Mouse (Mus musculus): ENCODE results near the gene Nrip2.
"Not testable (repeated sequence)": the region's sequence is repeated elsewhere in the genome, so short reads cannot be mapped to it uniquely, and the experiment has no call there.

Nrip2 gene

GRCm38 (mm10) chr6:128398996-128399395, at the start of gene Nrip2:
Gene Nrip2, plus strand, starts transcription at chr6:128399296.
- no peak for DNase-seq

DNA sequence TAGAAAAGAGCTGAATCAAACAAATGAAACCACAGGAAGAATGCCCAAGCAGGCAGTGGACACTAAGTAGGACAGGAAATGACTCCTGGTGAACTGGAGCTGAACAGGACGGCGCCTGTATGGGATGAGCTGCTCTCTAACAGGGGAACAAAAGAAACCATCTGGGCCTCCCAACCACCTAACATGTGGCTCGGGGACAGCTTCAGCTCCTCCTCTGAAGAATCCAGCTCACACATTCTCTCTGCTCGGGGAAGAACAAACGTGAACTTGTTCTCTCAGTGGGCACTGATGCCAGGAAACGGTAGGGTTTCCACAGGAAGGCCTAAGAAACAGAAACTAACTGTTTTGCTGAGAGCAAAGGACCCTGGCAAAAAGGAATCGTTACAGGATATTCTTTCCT, 49.4 kb upstream of the Nrip2 start:
- no peak for DNase-seq

DNA sequence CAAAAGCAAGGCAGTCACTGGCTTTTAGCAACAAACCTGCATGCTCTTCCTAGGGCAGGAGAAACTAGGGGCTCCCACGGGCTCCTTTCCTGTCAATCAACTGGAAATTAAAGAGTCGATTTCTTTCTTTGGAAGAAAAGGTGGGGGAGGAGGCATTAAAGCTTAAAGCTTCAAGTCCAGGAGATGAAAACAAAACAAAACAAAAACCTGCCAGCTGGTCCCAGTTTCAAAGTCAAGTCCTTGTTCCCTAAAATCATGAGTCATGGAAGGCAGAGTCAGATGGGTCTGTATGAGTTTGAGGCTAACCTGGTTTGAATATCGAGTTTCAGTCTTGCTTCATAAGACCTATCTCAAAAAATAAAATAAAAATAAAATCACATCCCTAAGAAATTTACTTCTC, 45.0 kb upstream of the Nrip2 start:
- DNase-seq = no peak

DNA sequence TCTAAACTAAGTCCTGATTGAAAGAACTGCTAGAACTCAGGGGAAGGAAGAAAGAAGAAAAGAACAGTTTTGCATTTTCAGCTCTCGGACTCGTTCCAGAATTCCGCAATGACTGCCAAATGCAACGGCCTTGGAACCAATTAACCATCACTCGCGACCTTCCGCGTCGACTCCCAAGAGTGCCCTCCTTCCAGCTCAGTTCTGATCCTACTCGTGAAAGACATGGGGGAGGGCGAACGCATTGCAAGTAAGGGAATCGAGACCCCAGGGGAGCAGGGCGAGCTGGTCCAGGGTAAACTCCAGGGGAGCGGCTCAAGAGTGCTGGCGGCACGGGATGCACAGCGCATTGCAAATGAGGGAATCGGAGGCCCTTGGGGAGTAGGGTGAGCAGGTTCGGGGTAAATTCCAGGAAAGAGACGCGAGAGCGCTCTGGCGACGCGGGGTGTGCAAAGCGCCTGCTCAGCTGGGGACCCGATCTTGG, 43.9 kb upstream of the Nrip2 start:
- DNase-seq = peak in 1 of 2 experiments; percentile 12

- DNase-seq = peak; percentile 87 to 90
Measured at GRCm38 (mm10) chr6:128355726-128356416, 43.2 kb upstream of the Nrip2 start, which contains the start of gene Tulp3. Gene Tulp3, minus strand, starts transcription at chr6:128355851.

GRCm38 (mm10) chr6:128358999-128359398, 40.1 kb upstream of the Nrip2 start:
- peak; percentile 67 to 76 for DNase-seq

GRCm38 (mm10) chr6:128361901-128362300, 37.2 kb upstream of the Nrip2 start:
- no peak for DNase-seq

DNA sequence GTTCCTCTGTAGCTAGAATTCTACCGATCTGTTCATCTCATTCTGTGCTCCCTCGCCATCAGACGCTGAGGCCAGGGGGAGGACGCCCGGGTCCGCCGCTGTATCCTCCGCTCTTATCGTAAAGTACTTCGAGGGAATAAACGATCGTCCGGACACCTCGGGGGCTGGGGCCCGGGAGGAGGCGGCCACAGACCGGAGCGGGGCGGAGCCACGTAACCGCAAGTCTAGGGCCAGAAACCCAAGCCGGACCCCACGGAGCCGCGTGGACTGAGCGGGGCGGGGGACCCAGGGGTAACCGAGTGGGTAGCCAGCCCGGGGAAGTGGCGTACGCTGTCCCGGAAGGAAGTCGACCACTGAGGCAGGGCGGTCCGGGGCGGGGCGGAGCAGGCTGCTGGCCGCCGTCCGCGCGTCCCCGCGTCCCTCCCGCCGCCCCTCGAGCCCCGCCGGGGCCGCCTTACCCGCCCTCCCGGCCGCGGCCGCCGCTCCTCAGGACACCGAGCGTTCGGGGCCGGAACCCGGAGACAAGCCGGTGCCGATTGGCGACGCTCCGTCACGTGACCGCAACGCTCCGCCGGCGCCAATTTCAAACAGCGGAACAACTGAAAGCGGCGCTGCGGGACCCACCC, 36.6 kb upstream of the Nrip2 start, which contains the start of the genes Rhno1 and Foxm1:
Rhno1 (minus strand) TSS at position 531 of the 626 bp plus-strand sequence.
Foxm1 (plus strand) TSS at position 587 of the 626 bp plus-strand sequence.
- peak; percentile 86 to 87 for DNase-seq

DNA sequence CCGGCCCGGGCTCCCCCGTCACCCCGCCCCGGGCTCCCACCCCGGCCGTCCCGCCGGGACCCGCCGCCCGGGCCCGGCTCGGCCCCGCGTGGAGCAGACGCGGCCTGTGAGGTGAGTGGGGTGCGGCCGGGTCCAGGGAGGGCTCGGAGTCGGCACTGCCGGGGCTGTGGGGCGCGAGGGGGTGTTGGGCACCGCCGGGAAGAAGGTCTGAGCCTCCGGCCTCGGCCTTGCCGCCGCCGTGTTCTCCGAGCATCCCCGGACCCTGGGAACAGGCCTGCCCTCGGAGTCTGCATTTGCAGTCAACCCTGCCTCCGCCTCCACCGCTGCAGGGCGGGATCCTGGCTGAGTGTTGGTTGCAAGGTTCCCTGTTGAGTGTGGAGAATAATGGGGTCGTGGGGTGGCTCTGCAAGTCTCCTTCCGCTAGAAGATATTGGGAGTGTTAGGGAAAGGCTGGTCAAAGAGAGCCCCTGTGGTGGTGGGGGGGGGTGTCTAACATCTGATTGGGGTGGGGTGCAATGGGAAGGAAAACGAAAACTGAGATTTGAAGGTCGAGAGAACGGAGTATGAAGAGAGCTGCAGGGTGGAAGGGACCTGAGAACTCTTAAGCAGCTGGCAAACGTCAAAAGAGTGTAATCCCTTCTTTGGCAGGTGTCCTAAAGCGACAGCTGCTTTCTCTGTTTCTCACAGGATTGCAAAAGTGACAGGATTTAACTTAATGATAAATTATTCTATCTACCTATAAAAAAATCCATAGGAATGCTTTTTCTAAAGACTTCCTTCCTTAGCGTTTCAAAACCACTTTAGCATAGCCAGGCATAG, 35.9 kb upstream of the Nrip2 start:
- no peak for DNase-seq

- no peak for DNase-seq
Measured at GRCm38 (mm10) chr6:128364721-128365120, 34.4 kb upstream of the Nrip2 start.

DNA sequence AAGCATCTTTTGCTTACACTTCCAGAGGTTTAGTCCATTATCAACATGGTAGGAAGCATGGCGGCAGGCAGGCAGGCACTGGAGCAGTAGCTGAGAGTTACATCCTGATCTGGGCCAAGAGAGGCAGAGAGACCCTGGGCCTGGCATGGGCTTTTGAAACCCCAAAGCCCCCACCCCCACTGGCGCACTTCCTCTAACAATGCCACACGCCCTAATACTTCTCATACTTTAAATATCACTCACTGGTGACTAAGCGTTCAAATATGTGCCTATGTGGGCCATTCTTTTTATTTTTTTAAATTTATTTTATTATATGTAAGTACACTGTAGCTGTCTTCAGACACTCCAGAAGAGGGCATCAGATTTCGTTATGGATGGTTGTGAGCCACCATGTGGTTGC, 32.6 kb upstream of the Nrip2 start:
- DNase-seq = no peak

GRCm38 (mm10) chr6:128370040-128370439, 29.1 kb upstream of the Nrip2 start:
- DNase-seq = no peak

- DNase-seq = no peak
Measured at GRCm38 (mm10) chr6:128375192-128375591, 23.9 kb upstream of the Nrip2 start, which contains the start of the genes Tex52 and Gm44596. Gene Tex52, plus strand, starts transcription at chr6:128375456. Gene Gm44596, plus strand, starts transcription at chr6:128375503.

- DNase-seq = no peak
Measured at GRCm38 (mm10) chr6:128376371-128377085, 22.6 kb upstream of the Nrip2 start.

DNA sequence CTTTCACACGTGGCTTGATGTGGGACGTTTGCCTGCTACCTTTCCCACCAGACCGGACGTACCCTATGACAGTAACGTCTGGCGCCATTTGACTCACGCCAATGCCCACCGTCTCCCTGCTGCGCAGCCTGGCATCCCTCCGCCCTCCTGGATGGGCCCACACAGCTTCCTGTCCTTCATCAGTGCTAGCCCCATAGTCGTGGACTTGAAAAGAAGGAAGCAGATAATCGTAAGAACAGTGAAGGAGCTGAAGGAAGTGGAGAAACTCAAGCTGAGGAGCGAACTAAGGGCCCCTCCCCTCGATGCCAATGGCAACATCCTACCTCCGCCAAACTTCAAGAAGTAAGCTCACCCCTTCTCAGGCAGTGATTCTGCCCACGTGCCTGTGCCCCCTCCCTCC, 19.5 kb upstream of the Nrip2 start:
- no peak for DNase-seq

GRCm38 (mm10) chr6:128380594-128381167, 18.4 kb upstream of the Nrip2 start:
- not testable (repeated sequence) for DNase-seq

GRCm38 (mm10) chr6:128381254-128381653, 17.8 kb upstream of the Nrip2 start:
- DNase-seq = no peak

DNA sequence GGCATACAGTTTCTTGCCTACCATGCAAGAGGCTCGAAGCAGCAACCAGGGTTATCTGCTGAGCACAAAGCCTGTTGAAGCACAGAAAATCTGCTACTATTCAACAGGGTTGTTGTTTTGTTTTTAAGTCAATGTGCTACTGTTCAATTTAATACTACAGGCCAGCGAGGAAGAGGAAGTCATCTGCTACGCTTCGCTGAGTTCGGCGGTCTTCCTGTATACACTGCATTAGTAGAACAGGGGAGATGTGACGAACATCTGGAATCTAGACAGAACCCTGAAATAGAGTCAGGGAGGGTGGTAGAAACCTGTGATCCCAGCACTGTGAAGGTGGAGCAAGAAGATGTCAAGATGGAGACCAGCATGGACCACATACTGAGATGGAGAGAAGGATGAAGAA, 15.3 kb upstream of the Nrip2 start:
- DNase-seq = no peak

DNA sequence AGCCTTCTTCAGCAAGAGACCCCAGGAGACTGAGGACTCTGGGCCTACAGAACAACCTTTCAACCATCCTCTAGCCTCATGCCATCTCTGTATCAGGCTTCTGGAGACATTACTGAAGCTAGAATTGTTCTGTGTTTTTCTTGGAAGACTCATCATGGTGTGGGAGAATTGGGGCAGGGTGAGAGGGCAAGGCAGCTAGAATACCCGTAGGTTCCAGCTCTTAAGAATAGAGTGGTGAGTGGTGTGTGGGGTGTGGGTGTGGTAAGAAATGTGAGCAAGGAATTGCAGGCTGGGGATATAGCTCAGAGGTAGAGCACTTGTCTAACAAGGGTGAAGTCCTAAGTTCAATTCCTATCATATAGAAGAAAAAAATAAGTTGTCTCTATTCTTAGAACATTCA, 14.1 kb upstream of the Nrip2 start:
- DNase-seq = no peak

- no peak for DNase-seq
Measured at GRCm38 (mm10) chr6:128389185-128389584, 9.9 kb upstream of the Nrip2 start.

GRCm38 (mm10) chr6:128390683-128391082, 8.4 kb upstream of the Nrip2 start:
- no peak for DNase-seq
